Mouse (Mus musculus) kidney, adult 18-20 months (tissue): ENCODE measurements at regions not wholly inside any gene's neighbourhood (a gene's known extent, or its start where the extent isn't known, plus 50 kb on each side); places are given as distances from the start of the nearest gene placed in this dataset.

ENCODE experiments used
- DNase-seq: peaks from one replicate; pipeline ENCODE4 v3.0.0; 2021

DNA sequence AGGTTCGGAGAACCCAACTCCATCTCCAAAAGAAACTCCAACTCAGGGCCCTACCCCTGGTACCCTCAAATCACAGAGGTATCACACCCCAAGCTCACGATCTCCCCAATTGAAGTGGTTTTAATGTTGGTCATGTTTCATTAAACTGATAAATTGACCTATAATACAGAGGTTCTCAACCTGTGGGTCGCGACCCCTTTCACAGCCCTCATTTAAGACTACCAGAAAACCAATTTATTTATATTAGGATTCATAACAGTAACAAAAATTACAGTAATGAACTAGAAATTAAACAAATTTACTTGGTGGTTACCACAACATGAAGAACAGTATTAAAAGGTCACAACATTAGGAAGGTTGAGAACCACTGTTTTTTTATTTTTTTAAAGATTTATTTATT is 67.4 kb upstream of the Rad23b start:
- no peak for DNase-seq

DNA sequence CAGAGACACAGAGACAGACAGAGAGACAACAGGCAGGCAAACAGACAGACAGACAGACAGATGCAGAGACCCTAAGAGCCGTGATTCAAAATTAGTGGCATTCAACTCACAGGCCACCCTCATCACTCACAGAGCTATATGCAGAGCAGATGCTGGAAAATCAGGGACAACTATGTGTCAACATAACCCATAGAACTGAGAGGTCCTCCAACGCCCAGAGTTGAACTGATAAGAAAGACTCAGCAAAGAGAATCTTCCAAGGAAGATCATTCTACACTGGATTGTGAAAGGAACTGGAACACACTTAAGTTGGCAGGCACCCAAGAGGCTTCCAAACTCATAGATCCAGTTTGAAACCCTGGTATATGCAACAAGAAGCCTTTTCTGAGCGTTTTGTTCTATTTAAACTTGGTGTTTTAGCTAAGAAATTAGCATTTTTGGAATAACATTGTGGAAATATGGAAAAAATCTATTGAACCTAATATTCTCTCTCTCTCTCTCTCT is 65.1 kb upstream of the Rad23b start:
- DNase-seq = no peak

- no peak for DNase-seq
Observed at GRCm38 (mm10) chr4:55285641-55286040, 64.2 kb upstream of the Rad23b start.

- no peak for DNase-seq
Observed at GRCm38 (mm10) chr4:55288456-55288855, 61.4 kb upstream of the Rad23b start.

GRCm38 (mm10) chr4:55292277-55292676 is 57.6 kb upstream of the Rad23b start:
- no peak for DNase-seq

DNA sequence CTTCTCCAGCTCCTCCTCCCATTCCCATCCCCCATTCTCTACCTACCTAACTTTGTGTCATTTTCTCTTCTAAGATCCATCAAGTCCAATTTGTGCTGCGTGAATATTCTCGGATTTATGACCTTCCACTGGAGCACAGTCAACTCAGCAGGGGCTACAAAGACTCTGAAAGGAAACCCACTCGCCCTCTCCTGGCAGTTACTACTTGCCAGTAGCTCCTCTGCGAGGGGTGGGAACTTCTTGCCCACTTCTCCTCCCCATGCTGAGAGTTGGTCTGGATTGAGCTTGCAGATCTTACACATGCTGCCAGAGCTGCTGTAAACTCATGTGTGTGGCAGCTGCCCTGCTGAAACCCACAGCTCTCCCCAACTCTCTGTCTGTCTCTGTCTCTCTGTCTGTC is 57.1 kb upstream of the Rad23b start:
- no peak for DNase-seq

DNA sequence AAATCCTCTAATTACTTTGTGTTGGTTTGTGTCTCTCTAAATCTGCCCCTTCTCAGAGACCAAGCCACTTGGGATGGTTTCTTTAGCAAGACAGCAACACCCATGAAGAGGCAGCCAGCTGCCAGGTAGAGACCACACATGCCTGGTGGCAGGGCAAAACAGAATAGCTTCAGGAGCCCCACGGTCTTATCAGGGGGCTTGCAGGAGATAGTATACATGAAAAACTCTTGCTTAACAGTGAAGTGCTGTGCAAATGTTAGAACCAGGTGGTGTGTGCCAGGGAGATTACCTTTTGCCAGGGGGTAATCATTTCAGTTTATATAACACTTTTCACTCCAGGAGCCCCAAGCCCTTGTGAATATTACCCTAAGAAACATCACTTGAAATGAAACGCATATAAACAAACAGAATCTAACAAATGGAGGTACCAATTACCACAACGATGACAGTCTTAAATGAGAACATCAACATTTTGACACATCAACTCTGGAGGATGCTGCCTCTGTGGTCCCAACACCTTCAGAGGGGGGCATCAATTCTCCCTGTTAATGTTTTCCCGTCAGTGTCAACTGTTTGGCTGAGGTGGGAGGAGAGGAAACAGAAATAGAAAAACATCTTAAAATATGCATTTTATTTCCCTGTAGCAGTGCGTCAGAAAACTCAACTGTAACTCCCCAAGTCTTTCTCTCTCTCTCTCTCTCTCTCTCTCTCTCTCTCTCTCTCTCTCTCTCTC is 56.3 kb upstream of the Rad23b start:
- DNase-seq = no peak

DNA sequence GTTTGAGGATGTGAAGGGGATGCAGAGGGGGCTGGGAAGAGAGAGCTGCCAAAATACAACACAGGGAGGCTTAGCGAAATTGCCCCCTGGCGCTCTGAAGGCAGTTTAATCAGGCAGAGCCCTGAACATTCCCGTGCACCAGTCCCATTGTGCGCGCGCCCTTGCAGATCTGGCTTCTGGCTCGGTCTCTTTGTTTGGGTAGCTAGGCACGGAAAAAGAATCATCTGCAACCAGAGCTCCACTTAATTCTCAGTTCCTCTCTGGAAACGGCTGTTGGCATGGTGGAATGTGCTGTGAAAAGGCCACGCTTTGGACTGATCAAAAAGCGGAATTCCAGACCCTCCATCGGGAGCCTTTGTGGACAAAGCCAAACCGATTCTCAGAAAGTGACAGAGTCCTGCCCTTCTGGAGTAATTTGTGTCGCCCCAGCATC is 55.6 kb upstream of the Rad23b start:
- DNase-seq = no peak

GRCm38 (mm10) chr4:55297841-55298240 is 52.0 kb upstream of the Rad23b start:
- DNase-seq = no peak
